Mouse (Mus musculus) liver, embryonic 18 days (tissue): ENCODE data around the gene Serpina1f. TPM values are rescaled to one million over a fixed set of nuclear protein-coding genes. Genes with fewer than 3 reads are reported as not detected.

ENCODE experiments used
- polyA plus RNA-seq: library from polyadenylated mRNA; depleted of rRNA; stranded (reverse); fragments of >200 nt; gene quantifications from 2 replicates; pipeline ENCODE4 v1.2.3, GENCODE M21; 2012; rRNA removed

Serpina1f gene
- not detected in 2 replicates for polyA plus RNA-seq

GRCm38 (mm10) chr12:103695429-103695828 lies at the start of gene Serpina1f:
Gene Serpina1f (minus strand): TSS chr12:103695529.

GRCm38 (mm10) chr12:103676039-103676438 lies 19.3 kb downstream of the Serpina1f start, which contains the start of gene Serpina16:
Gene Serpina16 (minus strand): TSS chr12:103676139.

GRCm38 (mm10) chr12:103656848-103657626 lies 38.3 kb downstream of the Serpina1f start, which contains the start of gene Serpina6:
Gene Serpina6 (minus strand): TSS chr12:103657212.

Other genes with a start within 250 kb of the Serpina1f start
- gene Ifi27l2b, start 238.3 kb downstream of the Serpina1f start, polyA plus RNA-seq: 0.13 TPM in 1 of 2 replicates, not detected in the other
- 1.2 and 1.3 TPM in 2 replicates for gene Ppp4r4, start 163.2 kb downstream of the Serpina1f start, polyA plus RNA-seq
- 53.2 and 56.2 TPM in 2 replicates for gene Serpina10, start 64.1 kb downstream of the Serpina1f start, polyA plus RNA-seq
- gene Serpina6, start 38.3 kb downstream of the Serpina1f start, polyA plus RNA-seq: 14.8 and 25.0 TPM in 2 replicates
- gene Serpina16, start 19.4 kb downstream of the Serpina1f start, polyA plus RNA-seq: 0.01 TPM in 1 of 2 replicates, not detected in the other
- 1,315 and 1,572 TPM in 2 replicates for gene Serpina1d, start 78.1 kb upstream of the Serpina1f start, polyA plus RNA-seq
- gene Serpina1b, start 134.8 kb upstream of the Serpina1f start, polyA plus RNA-seq: 2,401 and 2,510 TPM in 2 replicates
- gene Serpina1a, start 168.0 kb upstream of the Serpina1f start, polyA plus RNA-seq: 2,492 and 2,846 TPM in 2 replicates
- 1,205 and 1,238 TPM in 2 replicates for gene Serpina1c, start 209.4 kb upstream of the Serpina1f start, polyA plus RNA-seq